Mouse (Mus musculus) MEL (cell line): ENCODE measurements around the gene Spink2. TPM values are rescaled to one million over a fixed set of nuclear protein-coding genes. Genes with fewer than 3 reads are reported as not detected.

Experiments used
- DNase-seq: peaks from one replicate; pipeline ENCODE4 v3.0.0; 2011; ENCODE audit warnings: low read depth, low spot score
- H3K27ac ChIP-seq: 2 replicates; pipeline ENCODE4 v1.5.1; 2012; ENCODE audit warnings: low read depth, mild to moderate bottlenecking, control low read depth, low read length, moderate library complexity; ENCODE audit not compliant: control insufficient read depth
- H3K27me3 ChIP-seq, 2 experiments: fragments of 150-350 bp in 1 of 2; sonication (generic) in 1 of 2; 2 replicates each; pipeline ENCODE4 v1.6.1; 2012; ENCODE audit warnings: low read length in 2 of 2, mild to moderate bottlenecking in 2 of 2, improper control_type of control experiment in 1 of 2, moderate library complexity in 1 of 2; ENCODE audit not compliant: insufficient read depth in 2 of 2, control insufficient read depth in 1 of 2
- H3K36me3 ChIP-seq, 2 experiments: 2 replicates each; pipeline ENCODE4 v1.6.1; 2012 to 2014; ENCODE audit warnings: low read length in 2 of 2, improper control_type of control experiment in 1 of 2, inconsistent platforms in 1 of 2, mild to moderate bottlenecking in 1 of 2; ENCODE audit not compliant: insufficient read depth in 2 of 2, control insufficient read depth in 1 of 2
- H3K4me1 ChIP-seq, 2 experiments: fragments of 150-350 bp in 1 of 2; sonication (generic) in 1 of 2; 2 replicates each; pipeline ENCODE4 v1.6.1; 2012; ENCODE audit warnings: low read length in 2 of 2, improper control_type of control experiment in 1 of 2, mild to moderate bottlenecking in 1 of 2; ENCODE audit not compliant: insufficient read depth in 2 of 2, control insufficient read depth in 1 of 2
- H3K4me3 ChIP-seq, 2 experiments: fragments of 150-350 bp in 1 of 2; sonication (generic) in 1 of 2; 2 replicates each; pipeline ENCODE4 v1.5.1; 2012; ENCODE audit warnings: low read depth in 2 of 2, low read length in 2 of 2, mild to moderate bottlenecking in 2 of 2, moderate library complexity in 2 of 2, control low read depth in 1 of 2, improper control_type of control experiment in 1 of 2; ENCODE audit not compliant: control insufficient read depth in 1 of 2, insufficient read depth in 1 of 2
- H3K79me2 ChIP-seq: 2 replicates; pipeline ENCODE4 v1.6.1; 2012; ENCODE audit warnings: mild to moderate bottlenecking, low read length, moderate library complexity; ENCODE audit not compliant: control insufficient read depth, poor library complexity, insufficient read depth
- H3K9ac ChIP-seq: 2 replicates; pipeline ENCODE4 v1.6.1; 2012; ENCODE audit warnings: low read depth, mild to moderate bottlenecking, control low read depth, low read length, moderate library complexity; ENCODE audit not compliant: control insufficient read depth, poor library complexity, severe bottlenecking
- H3K9me3 ChIP-seq: fragments of 150-350 bp; sonication (generic); replicated peaks from 2 replicates; pipeline ENCODE4 v1.6.1; 2012; ENCODE audit warnings: mild to moderate bottlenecking, low read length, improper control_type of control experiment, moderate library complexity; ENCODE audit not compliant: insufficient read depth
- BHLHE40 ChIP-seq: IDR thresholded peaks from 2 replicates; pipeline ENCODE4 v1.6.1; 2012; ENCODE audit warnings: low read depth, mild to moderate bottlenecking, inconsistent platforms, low read length, improper control_type of control experiment, borderline replicate concordance
- CHD1 ChIP-seq: IDR thresholded peaks from 2 replicates; pipeline ENCODE4 v1.6.1; 2012; ENCODE audit warnings: low read depth, mild to moderate bottlenecking, inconsistent platforms, low read length, improper control_type of control experiment
- CHD2 ChIP-seq: IDR thresholded peaks from 2 replicates; pipeline ENCODE4 v1.6.1; 2011; ENCODE audit warnings: low read length, improper control_type of control experiment
- E2F4 ChIP-seq: IDR thresholded peaks from 2 replicates; pipeline ENCODE4 v1.6.1; 2011; ENCODE audit warnings: low read depth, low read length, improper control_type of control experiment, borderline replicate concordance
- ELF1 ChIP-seq: IDR thresholded peaks from 2 replicates; pipeline ENCODE4 v1.6.1; 2014; ENCODE audit warnings: low read depth, mild to moderate bottlenecking, inconsistent platforms, low read length, improper control_type of control experiment, moderate library complexity
- EP300 ChIP-seq, 2 experiments: IDR thresholded peaks; 2 replicates each; pipeline ENCODE4 v1.6.1; 2011; ENCODE audit warnings: improper control_type of control experiment in 2 of 2, low read length in 2 of 2, low read depth in 1 of 2, mild to moderate bottlenecking in 1 of 2
- ETS1 ChIP-seq: IDR thresholded peaks from 2 replicates; pipeline ENCODE4 v1.6.1; 2012; ENCODE audit warnings: low read depth, mild to moderate bottlenecking, inconsistent platforms, low read length, improper control_type of control experiment, moderate library complexity
- HCFC1 ChIP-seq: IDR thresholded peaks from 2 replicates; pipeline ENCODE4 v1.6.1; 2012; ENCODE audit warnings: low read depth, mild to moderate bottlenecking, inconsistent platforms, low read length, improper control_type of control experiment, moderate library complexity
- MAX ChIP-seq: IDR thresholded peaks from 2 replicates; pipeline ENCODE4 v1.6.1; 2011; ENCODE audit warnings: low read length, improper control_type of control experiment
- MAZ ChIP-seq: IDR thresholded peaks from 2 replicates; pipeline ENCODE4 v1.6.1; 2012; ENCODE audit warnings: low read depth, mild to moderate bottlenecking, inconsistent platforms, low read length, improper control_type of control experiment
- MEF2A ChIP-seq: IDR thresholded peaks from 2 replicates; pipeline ENCODE4 v1.6.1; 2014; ENCODE audit warnings: low read depth, mild to moderate bottlenecking, inconsistent platforms, low read length, improper control_type of control experiment; ENCODE audit not compliant: poor library complexity, insufficient replicate concordance, severe bottlenecking; ENCODE audit errors: extremely low read depth
- MXI1 ChIP-seq: IDR thresholded peaks from 2 replicates; pipeline ENCODE4 v1.6.1; 2011; ENCODE audit warnings: mild to moderate bottlenecking, low read depth, low read length, improper control_type of control experiment
- MYB ChIP-seq: IDR thresholded peaks from 2 replicates; pipeline ENCODE4 v1.6.1; 2011; ENCODE audit warnings: mild to moderate bottlenecking, low read depth, low read length, improper control_type of control experiment
- NELFE ChIP-seq: IDR thresholded peaks from 2 replicates; pipeline ENCODE4 v1.6.1; 2011; ENCODE audit warnings: low read depth, low read length, improper control_type of control experiment
- NRF1 ChIP-seq: IDR thresholded peaks from 2 replicates; pipeline ENCODE4 v1.6.1; 2014; ENCODE audit warnings: low read depth, mild to moderate bottlenecking, inconsistent platforms, low read length, improper control_type of control experiment, moderate library complexity; ENCODE audit not compliant: poor library complexity, insufficient read depth, severe bottlenecking
- POLR2AphosphoS5 ChIP-seq: IDR thresholded peaks from 2 replicates; pipeline ENCODE4 v1.6.1; 2012; ENCODE audit warnings: low read depth, borderline replicate concordance, mild to moderate bottlenecking, inconsistent platforms, low read length, moderate library complexity, mixed read lengths
- RCOR1 ChIP-seq: IDR thresholded peaks from 2 replicates; pipeline ENCODE4 v1.6.1; 2012; ENCODE audit warnings: low read depth, mild to moderate bottlenecking, inconsistent platforms, low read length, improper control_type of control experiment
- SMC3 ChIP-seq: IDR thresholded peaks from 2 replicates; pipeline ENCODE4 v1.6.1; 2011; ENCODE audit warnings: low read depth, low read length, improper control_type of control experiment
- TAL1 ChIP-seq: IDR thresholded peaks from 2 replicates; pipeline ENCODE4 v1.6.1; 2012; ENCODE audit warnings: mild to moderate bottlenecking, inconsistent platforms, low read length, moderate library complexity, mixed read lengths
- TBP ChIP-seq: IDR thresholded peaks from 2 replicates; pipeline ENCODE4 v1.8.0; 2011; ENCODE audit warnings: low read depth, low read length, improper control_type of control experiment
- UBTF ChIP-seq: IDR thresholded peaks from 2 replicates; pipeline ENCODE4 v1.6.1; 2012; ENCODE audit warnings: low read depth, mild to moderate bottlenecking, inconsistent platforms, low read length, improper control_type of control experiment, moderate library complexity, borderline replicate concordance; ENCODE audit not compliant: insufficient read depth
- USF1 ChIP-seq: IDR thresholded peaks from 2 replicates; pipeline ENCODE4 v1.6.1; 2014; ENCODE audit warnings: low read depth, mild to moderate bottlenecking, inconsistent platforms, low read length, improper control_type of control experiment, moderate library complexity
- USF2 ChIP-seq, 2 experiments: IDR thresholded peaks; 2 replicates each; pipeline ENCODE4 v1.6.1; 2011 to 2012; ENCODE audit warnings: improper control_type of control experiment in 2 of 2, low read length in 2 of 2, borderline replicate concordance in 1 of 2, inconsistent platforms in 1 of 2, low read depth in 1 of 2, mild to moderate bottlenecking in 1 of 2; ENCODE audit not compliant: insufficient read depth in 1 of 2
- ZC3H11A ChIP-seq: IDR thresholded peaks from 2 replicates; pipeline ENCODE4 v1.6.1; 2012; ENCODE audit warnings: low read depth, mild to moderate bottlenecking, inconsistent platforms, low read length, improper control_type of control experiment
- polyA plus RNA-seq, 2 experiments: library from polyadenylated mRNA; stranded (reverse) in 1 of 2; unstranded in 1 of 2; fragments of >175 nt in 1 of 2; fragments of >200 nt in 1 of 2; gene quantifications; 2 replicates each; pipeline versions ENCODE4 v1.2.1 to v1.2.4; 2012; ENCODE audit warnings: low replicate concordance in 2 of 2, low read depth in 1 of 2; ENCODE audit not compliant: insufficient read length in 2 of 2, insufficient read depth in 1 of 2, missing spikeins in 1 of 2
- total RNA-seq: library from RNA; depleted of rRNA; stranded (reverse); fragments of 300-350 nt; gene quantifications from 2 replicates; pipeline ENCODE4 v1.2.3, GENCODE M21; 2012

Spink2 gene
- total and polyA plus RNA-seq, 3 experiments, result not detected

- TF ChIP-seq ELF1, result 0 out of 2 replicates have a peak, but pooled peaks have one; percentile 6
- TF ChIP-seq NRF1, result no peak
- TF ChIP-seq NELFE, result no peak
- no peak for TF ChIP-seq BHLHE40
- TF ChIP-seq RCOR1, result no peak
- no peak overlapping the region for H3K27ac ChIP-seq
These were observed 25.8 kb upstream of the Spink2 start for GRCm38 (mm10) chr5:77237104-77237503.

DNA sequence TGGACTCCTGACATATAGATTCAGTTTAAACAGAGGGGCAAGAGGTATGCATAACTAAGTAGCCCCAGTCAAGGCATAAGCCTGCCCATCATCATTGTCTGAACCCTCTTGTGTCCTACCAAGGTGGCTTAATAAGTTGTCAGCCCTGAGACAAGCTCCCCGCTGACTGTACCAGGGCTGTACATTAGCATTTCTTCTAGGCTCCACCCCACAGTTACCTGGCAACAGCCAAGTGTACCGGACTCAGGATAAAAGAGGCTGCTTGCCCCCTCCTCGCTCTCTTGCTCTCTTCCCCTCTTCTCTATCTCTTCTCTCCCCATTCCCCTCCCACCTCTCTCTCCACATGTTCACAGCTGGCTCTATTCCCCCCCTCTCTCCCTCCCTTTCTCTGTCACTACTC, 23.6 kb upstream of the Spink2 start:
- H3K36me3 ChIP-seq, result no peaks in the 10 kb centered on the region
- no peaks in the 10 kb centered on the region for H3K79me2 ChIP-seq
- no peak overlapping the region for H3K9ac ChIP-seq
- DNase-seq, result no peak
- H3K27me3 ChIP-seq, result peaks cover 1 to 7% of the 10 kb centered on the region in 2 experiments
- H3K27ac ChIP-seq, result no peak overlapping the region
- TF ChIP-seq USF2 (IDR thresholded peaks at IDR 0.05; ENCODE audit: borderline replicate concordance in 1 of 2, insufficient read depth in 1 of 2, low read depth in 1 of 2, low read length in 2 of 2), result no peak
- TF ChIP-seq POLR2AphosphoS5, result no peak
- TF ChIP-seq USF1, result no peak
- TF ChIP-seq TBP, result no peak
- no peak for TF ChIP-seq ZC3H11A
- TF ChIP-seq UBTF, result no peak
- TF ChIP-seq CHD2, result no peak
- no peak for TF ChIP-seq HCFC1
- no peak for TF ChIP-seq CHD1
- TF ChIP-seq E2F4, result no peak
- no peak for TF ChIP-seq MAX
- no peak for TF ChIP-seq SMC3
- TF ChIP-seq ETS1, result no peak
- TF ChIP-seq MEF2A, result no peak
- no peak for TF ChIP-seq TAL1
- no peak for TF ChIP-seq MAZ
- no peak for TF ChIP-seq MXI1
- TF ChIP-seq EP300 (IDR thresholded peaks at IDR 0.05; ENCODE audit: low read depth in 1 of 2, low read length in 2 of 2), result no peak
- no peak for TF ChIP-seq MYB
- no peak overlapping the region for H3K4me3 ChIP-seq
- H3K9me3 ChIP-seq, result no peaks in the 10 kb centered on the region
- no peaks in the 10 kb centered on the region for H3K4me1 ChIP-seq

More at GRCm38 (mm10) chr5:77237104-77237503, 25.8 kb upstream of the Spink2 start:
- H3K27me3 ChIP-seq, result peaks cover 0 to 9% of the 10 kb centered on the region in 2 experiments; a peak in 3 of 4 replicates
- H3K36me3 ChIP-seq, result no peaks in the 10 kb centered on the region
- no peak overlapping the region for H3K9ac ChIP-seq
- H3K79me2 ChIP-seq, result no peaks in the 10 kb centered on the region
- H3K4me1 ChIP-seq, result no peaks in the 10 kb centered on the region
- H3K4me3 ChIP-seq, result no peak overlapping the region
- peak; percentile 35 for DNase-seq
- H3K9me3 ChIP-seq, result no peaks in the 10 kb centered on the region
